Mouse (Mus musculus) hindbrain, postnatal 0 days (tissue): ENCODE data around the gene Slc47a2. TPM values are rescaled to one million over a fixed set of nuclear protein-coding genes. Genes with fewer than 3 reads are reported as not detected.
A peak's percentile ranks its signal among the peaks of the same experiment; 100 is the strongest.

Experiments
- ATAC-seq: fragments of 200-750 bp; cut with Nextera tagmentation; 2 replicates; pipeline ENCODE4 v1.8.0; 2017; ENCODE audit warnings: mild to moderate bottlenecking, moderate TSS enrichment, moderate library complexity
- DNase-seq: peaks from one replicate; pipeline ENCODE4 v3.0.0-alpha.2; 2015; ENCODE audit warnings: low spot score
- H3K27ac ChIP-seq: fragments of 300-500 bp; sonication (generic); 2 replicates; pipeline ENCODE4 v1.5.1; 2014; ENCODE audit warnings: mild to moderate bottlenecking
- H3K27me3 ChIP-seq: fragments of 300-500 bp; sonication (generic); 2 replicates; pipeline ENCODE4 v1.6.1; 2014; ENCODE audit warnings: low read length, mixed read lengths; ENCODE audit not compliant: insufficient read depth
- H3K36me3 ChIP-seq: fragments of 300-500 bp; sonication (generic); 2 replicates; pipeline ENCODE4 v1.6.1; 2014; ENCODE audit warnings: low read length, mixed read lengths; ENCODE audit not compliant: insufficient read depth
- H3K4me1 ChIP-seq: fragments of 300-500 bp; sonication (generic); 2 replicates; pipeline ENCODE4 v1.6.1; 2014; ENCODE audit warnings: antibody characterized with exemption, low read length, mixed read lengths; ENCODE audit not compliant: insufficient read depth
- H3K4me2 ChIP-seq: fragments of 300-500 bp; sonication (generic); 2 replicates; pipeline ENCODE4 v1.6.1; 2014; ENCODE audit warnings: low read depth, mild to moderate bottlenecking, low read length, moderate library complexity, mixed read lengths
- H3K4me3 ChIP-seq: fragments of 300-500 bp; sonication (generic); 2 replicates; pipeline ENCODE4 v1.5.1; 2014; ENCODE audit warnings: low read length
- H3K9ac ChIP-seq: fragments of 300-500 bp; sonication (generic); replicated peaks from 2 replicates; pipeline ENCODE4 v1.6.1; 2014; ENCODE audit warnings: mild to moderate bottlenecking, low read length, moderate library complexity, mixed read lengths
- H3K9me3 ChIP-seq: fragments of 300-500 bp; sonication (generic); 2 replicates; pipeline ENCODE4 v1.6.1; 2016; ENCODE audit warnings: low read length, mixed read lengths
- CTCF ChIP-seq: IDR thresholded peaks from 2 replicates; pipeline ENCODE4 v1.5.1; 2016; ENCODE audit warnings: antibody characterized with exemption, control low read depth, low read depth
- WGBS: fragments of 180-500 bp; shearing (Covaris S2); extraction: QIAGEN DNeasy Blood & Tissue Kit; methylation state at CpG from one replicate; pipeline ENCODE4 v1.1.7; 2014; 5-methylcytosine and 5-hydroxymethylcytosine counted together
- polyA plus RNA-seq: library from polyadenylated mRNA; unstranded; fragments of >200 nt; fragmentation: Nextera tagmentation; extraction: Ambion mirVana; gene quantifications from 2 replicates; pipeline ENCODE4 v1.2.1, GENCODE M21; 2015
- total RNA-seq: library from RNA; depleted of rRNA; stranded (reverse); fragments of >200 nt; gene quantifications from 2 replicates; pipeline ENCODE4 v1.2.3, GENCODE M21; 2014

Gene Slc47a2
- total and polyA plus RNA-seq, 2 experiments from 2014 or later, result 0.16 to 0.21 TPM

GRCm38 (mm10) chr11:61377881-61378613 is 35.4 kb upstream of the Slc47a2 start, which contains the start of gene Slc47a1:
Gene Slc47a1, minus strand, starts transcription at chr11:61378345.
- Histone ChIP-seq H3K27ac (no peak within 1 kb of the TSS), H3K9me3 (no peaks in the 10 kb centered on the region), H3K9ac (no peak within 1 kb of the TSS), H3K4me1 (no peaks in the 10 kb centered on the region), H3K36me3 (no peaks in the 10 kb centered on the region), H3K27me3 (peaks cover 19% of the 10 kb centered on the region), H3K4me3 (peak within 1 kb of the TSS; percentile 25), H3K4me2 (peak within 1 kb of the TSS; percentile 48)
- ATAC-seq (no peak), DNase-seq (no peak)
- TF ChIP-seq CTCF, result no peak
- 17% methylated on average over 39 of the region's 39 CpGs for WGBS

GRCm38 (mm10) chr11:61368668-61369067 is 26.0 kb upstream of the Slc47a2 start:
- 100% methylated on average over 2 of the region's 2 CpGs for WGBS
- DNase-seq (no peak), ATAC-seq (no peak)
- H3K27me3 ChIP-seq, result no peaks in the 10 kb centered on the region
- no peak overlapping the region for H3K9ac ChIP-seq
- TF ChIP-seq CTCF, result no peak
- H3K9me3 ChIP-seq, result no peaks in the 10 kb centered on the region
- no peak overlapping the region for H3K27ac ChIP-seq
- no peak overlapping the region for H3K4me3 ChIP-seq
- no peaks in the 10 kb centered on the region for H3K4me1 ChIP-seq
- H3K36me3 ChIP-seq, result no peaks in the 10 kb centered on the region
- no peak overlapping the region for H3K4me2 ChIP-seq

GRCm38 (mm10) chr11:61366517-61367273 is 24.0 kb upstream of the Slc47a2 start:
- H3K4me1 ChIP-seq, result no peaks in the 10 kb centered on the region
- no peaks in the 10 kb centered on the region for H3K27me3 ChIP-seq
- H3K27ac ChIP-seq, result no peak overlapping the region
- no peak for TF ChIP-seq CTCF
- H3K4me3 ChIP-seq, result no peak overlapping the region
- WGBS, result 81% methylated on average over 9 of the region's 9 CpGs
- H3K9me3 ChIP-seq, result no peaks in the 10 kb centered on the region
- H3K9ac ChIP-seq, result no peak overlapping the region
- DNase-seq, result no peak
- no peak overlapping the region for H3K4me2 ChIP-seq
- ATAC-seq, result no peak
- no peaks in the 10 kb centered on the region for H3K36me3 ChIP-seq

GRCm38 (mm10) chr11:61365938-61366337 is 23.3 kb upstream of the Slc47a2 start:
- DNase-seq (no peak), ATAC-seq (no peak)
- no peak for TF ChIP-seq CTCF
- Histone ChIP-seq H3K36me3 (no peaks in the 10 kb centered on the region), H3K27me3 (no peaks in the 10 kb centered on the region), H3K9ac (no peak overlapping the region), H3K9me3 (no peaks in the 10 kb centered on the region), H3K4me1 (no peaks in the 10 kb centered on the region), H3K4me3 (no peak overlapping the region), H3K27ac (no peak overlapping the region), H3K4me2 (no peak overlapping the region)
- WGBS, result 65% methylated on average over 3 of the region's 3 CpGs

- Histone ChIP-seq H3K27ac (no peak overlapping the region), H3K4me2 (no peak overlapping the region), H3K9ac (no peak overlapping the region), H3K4me3 (no peak overlapping the region), H3K9me3 (no peaks in the 10 kb centered on the region), H3K36me3 (no peaks in the 10 kb centered on the region), H3K27me3 (no peaks in the 10 kb centered on the region), H3K4me1 (no peaks in the 10 kb centered on the region)
- 86% methylated on average over 6 of the region's 6 CpGs for WGBS
- ATAC-seq, result no peak
- no peak for DNase-seq
- TF ChIP-seq CTCF, result no peak
These were observed 21.4 kb upstream of the Slc47a2 start for GRCm38 (mm10) chr11:61364096-61364495.

- Histone ChIP-seq H3K9ac (no peak overlapping the region), H3K4me1 (no peaks in the 10 kb centered on the region), H3K36me3 (no peaks in the 10 kb centered on the region), H3K4me2 (no peak overlapping the region), H3K4me3 (no peak overlapping the region), H3K27me3 (no peaks in the 10 kb centered on the region), H3K9me3 (no peaks in the 10 kb centered on the region), H3K27ac (no peak overlapping the region)
- DNase-seq (no peak), ATAC-seq (no peak)
- 79% methylated on average over 11 of the region's 11 CpGs for WGBS
- no peak for TF ChIP-seq CTCF
These were observed 19.0 kb upstream of the Slc47a2 start for GRCm38 (mm10) chr11:61361515-61362190.
